Mouse (Mus musculus) hindbrain, embryonic 12.5 days (tissue): ENCODE measurements around the gene Prickle4. TPM values are rescaled to one million over a fixed set of nuclear protein-coding genes. Genes with fewer than 3 reads are reported as not detected.

Experiments
- ATAC-seq: fragments of 200-750 bp; cut with Nextera tagmentation; 2 replicates; pipeline ENCODE4 v1.8.0; 2017; ENCODE audit warnings: moderate TSS enrichment; ENCODE audit not compliant: low FRiP score
- H3K27ac ChIP-seq: fragments of 300-500 bp; sonication (generic); 2 replicates; pipeline ENCODE4 v1.5.1; 2016; ENCODE audit warnings: mild to moderate bottlenecking
- H3K27me3 ChIP-seq: fragments of 300-500 bp; sonication (generic); 2 replicates; pipeline ENCODE4 v1.6.1; 2016; ENCODE audit warnings: mild to moderate bottlenecking
- H3K36me3 ChIP-seq: fragments of 300-500 bp; sonication (generic); 2 replicates; pipeline ENCODE4 v1.6.1; 2016; ENCODE audit warnings: mild to moderate bottlenecking
- H3K4me1 ChIP-seq: fragments of 300-500 bp; sonication (generic); 2 replicates; pipeline ENCODE4 v1.6.1; 2016
- H3K4me2 ChIP-seq: fragments of 300-500 bp; sonication (generic); replicated peaks from 2 replicates; pipeline ENCODE4 v1.6.1; 2016; ENCODE audit warnings: mild to moderate bottlenecking
- H3K4me3 ChIP-seq: fragments of 300-500 bp; sonication (generic); 2 replicates; pipeline ENCODE4 v1.5.1; 2016; ENCODE audit warnings: mild to moderate bottlenecking
- H3K9ac ChIP-seq: fragments of 300-500 bp; sonication (generic); 2 replicates; pipeline ENCODE4 v1.6.1; 2016; ENCODE audit warnings: mild to moderate bottlenecking, moderate library complexity
- H3K9me3 ChIP-seq: fragments of 300-500 bp; sonication (generic); replicated peaks from 2 replicates; pipeline ENCODE4 v1.6.1; 2016; ENCODE audit warnings: mild to moderate bottlenecking
- WGBS: fragments of 180-500 bp; shearing (Covaris S2); methylation state at CpG from one replicate; pipeline ENCODE4 v1.1.7; 2016; 5-methylcytosine and 5-hydroxymethylcytosine counted together
- polyA plus RNA-seq: library from polyadenylated mRNA; unstranded; fragments of >200 nt; fragmentation: Nextera tagmentation; extraction: Ambion mirVana; gene quantifications from 2 replicates; pipeline ENCODE4 v1.2.1, GENCODE M21; 2016

The Prickle4 gene
- polyA plus RNA-seq, 1 experiment from 2014 or later: 0.63 TPM

DNA sequence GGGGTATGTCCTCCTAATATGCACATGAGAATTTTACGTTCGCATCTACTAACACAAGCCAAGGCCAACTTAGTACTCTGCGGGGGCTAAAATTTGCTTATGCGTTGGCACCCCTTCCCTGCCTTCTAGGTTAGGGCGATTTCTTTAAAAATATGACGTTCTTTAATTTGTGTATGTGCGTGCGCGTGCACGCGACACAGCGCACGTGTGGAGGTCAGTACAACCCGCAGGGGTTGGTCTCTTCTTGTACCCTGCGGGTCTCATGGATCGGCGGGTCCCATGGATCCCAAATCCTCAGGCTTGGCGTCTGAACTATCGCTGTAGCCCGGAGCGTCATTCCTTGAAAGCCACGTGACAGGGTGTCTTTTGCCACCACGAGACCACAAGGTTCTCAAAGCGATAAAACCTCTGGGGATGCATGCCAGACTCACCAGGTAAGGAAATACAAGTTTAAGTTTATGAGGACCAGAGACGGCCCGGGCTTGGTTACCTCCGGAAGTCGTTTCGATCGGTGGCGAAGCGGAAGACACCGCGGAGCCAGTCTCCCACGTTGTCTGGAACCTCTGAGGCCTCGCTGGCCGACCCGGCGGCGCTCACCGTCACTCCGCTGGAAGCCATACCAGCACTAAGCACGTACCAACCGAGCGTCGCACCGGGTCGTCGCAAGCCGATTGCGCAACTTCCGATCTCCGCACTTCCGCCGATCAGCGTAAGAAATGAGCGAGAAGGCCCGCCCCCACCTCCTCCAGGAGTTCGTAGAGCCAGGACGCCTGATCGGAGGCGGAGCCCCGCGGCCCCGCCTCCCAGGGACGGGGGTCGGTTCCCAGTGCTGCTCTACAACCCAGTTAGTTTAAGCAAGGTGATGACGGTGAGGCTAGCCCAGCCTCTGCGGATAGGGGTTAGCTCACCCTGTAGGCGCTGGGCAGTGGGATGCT is 6.9 kb downstream of the Prickle4 start:
- 1% methylated on average over 70 of the region's 70 CpGs for WGBS
- H3K9me3 ChIP-seq: no peaks in the 10 kb centered on the region
- H3K9ac ChIP-seq: peak overlapping the region; percentile 88
- 0 out of 2 replicates have a peak, but pooled peaks cover 4% of the 10 kb centered on the region for H3K27me3 ChIP-seq
- H3K4me2 ChIP-seq: peak overlapping the region; percentile 96
- H3K27ac ChIP-seq: peak overlapping the region; percentile 87
- peaks cover 18% of the 10 kb centered on the region for H3K4me1 ChIP-seq
- peaks cover 36% of the 10 kb centered on the region for H3K36me3 ChIP-seq
- ATAC-seq: peak; percentile 91
- peak overlapping the region; percentile 73 for H3K4me3 ChIP-seq

DNA sequence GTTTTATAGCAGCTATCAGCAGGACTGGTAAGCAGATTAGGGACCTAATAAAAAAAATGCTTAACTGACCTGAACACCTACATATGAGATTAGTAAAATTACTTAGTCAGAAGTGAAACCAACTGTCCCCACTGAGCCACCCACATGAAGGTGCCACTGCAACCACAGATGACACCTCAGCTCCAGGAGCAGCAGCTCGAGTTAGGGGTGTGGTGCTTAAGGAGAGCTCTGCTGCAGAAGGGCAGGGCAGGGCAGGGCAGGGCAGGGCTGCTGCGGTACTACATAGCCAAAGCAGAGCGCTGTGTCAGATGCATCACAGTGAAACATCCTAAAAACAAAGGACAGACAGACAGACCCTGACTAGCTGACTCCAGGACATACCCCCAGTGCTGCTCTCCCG is 11.7 kb downstream of the Prickle4 start:
- H3K27ac ChIP-seq: no peak overlapping the region
- H3K9ac ChIP-seq: no peak overlapping the region
- H3K4me1 ChIP-seq: peaks cover 12% of the 10 kb centered on the region
- no peak overlapping the region for H3K4me3 ChIP-seq
- no peaks in the 10 kb centered on the region for H3K27me3 ChIP-seq
- no peak for ATAC-seq
- no peak overlapping the region for H3K4me2 ChIP-seq
- WGBS: 79% methylated on average over 4 of the region's 4 CpGs
- H3K9me3 ChIP-seq: no peaks in the 10 kb centered on the region
- H3K36me3 ChIP-seq: peaks cover 79% of the 10 kb centered on the region

- WGBS: 89% methylated on average over 5 of the region's 5 CpGs
- ATAC-seq: no peak
- no peak overlapping the region for H3K4me2 ChIP-seq
These were observed 15.8 kb downstream of the Prickle4 start for GRCm38 (mm10) chr17:47678702-47679101.

GRCm38 (mm10) chr17:47678238-47678637 is 16.3 kb downstream of the Prickle4 start:
- Histone ChIP-seq H3K4me1 (peaks cover 4% of the 10 kb centered on the region; the same call in 1 of the 2 replicates), H3K9me3 (no peaks in the 10 kb centered on the region), H3K4me3 (no peak overlapping the region), H3K9ac (no peak overlapping the region), H3K4me2 (no peak overlapping the region), H3K36me3 (peaks cover 63% of the 10 kb centered on the region), H3K27ac (no peak overlapping the region), H3K27me3 (peaks cover 4% of the 10 kb centered on the region; the same call in 1 of the 2 replicates)
- 91% methylated on average over 5 of the region's 5 CpGs for WGBS
- ATAC-seq: no peak

More at GRCm38 (mm10) chr17:47678702-47679101, 15.8 kb downstream of the Prickle4 start:
- H3K4me3 ChIP-seq: no peak overlapping the region
- no peaks in the 10 kb centered on the region for H3K27me3 ChIP-seq
- no peaks in the 10 kb centered on the region for H3K4me1 ChIP-seq
- H3K9me3 ChIP-seq: no peaks in the 10 kb centered on the region
- no peak overlapping the region for H3K27ac ChIP-seq
- peaks cover 68% of the 10 kb centered on the region for H3K36me3 ChIP-seq
- H3K9ac ChIP-seq: no peak overlapping the region

DNA sequence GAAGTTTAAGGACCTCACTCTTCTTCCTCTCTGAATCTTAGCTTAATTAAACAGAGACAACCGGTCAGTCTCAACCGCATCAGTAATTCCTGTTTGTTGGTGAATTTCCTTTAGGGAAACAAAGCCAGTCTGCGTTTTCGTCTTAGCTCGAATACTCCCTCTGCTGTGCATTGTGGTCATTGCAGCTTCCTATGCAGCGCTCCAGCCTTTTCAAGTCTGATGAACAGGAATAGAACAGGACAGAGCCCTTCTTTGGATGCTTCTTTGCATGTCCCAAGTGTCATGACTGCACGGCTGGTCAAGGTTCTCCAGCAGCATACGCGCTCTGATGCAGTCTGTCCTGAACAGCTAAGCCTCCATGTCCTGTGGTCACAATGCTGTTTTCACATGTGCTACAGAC is 18.0 kb downstream of the Prickle4 start:
- ATAC-seq: no peak
- peaks cover 18% of the 10 kb centered on the region for H3K27me3 ChIP-seq
- no peaks in the 10 kb centered on the region for H3K9me3 ChIP-seq
- H3K36me3 ChIP-seq: peaks cover 47% of the 10 kb centered on the region
- no peak overlapping the region for H3K9ac ChIP-seq
- no peak overlapping the region for H3K4me3 ChIP-seq
- peak overlapping the region; percentile 48; the same call in 1 of the 2 replicates for H3K27ac ChIP-seq
- 20% methylated on average over 9 of the region's 9 CpGs for WGBS
- peaks cover 18% of the 10 kb centered on the region for H3K4me1 ChIP-seq
- H3K4me2 ChIP-seq: no peak overlapping the region

DNA sequence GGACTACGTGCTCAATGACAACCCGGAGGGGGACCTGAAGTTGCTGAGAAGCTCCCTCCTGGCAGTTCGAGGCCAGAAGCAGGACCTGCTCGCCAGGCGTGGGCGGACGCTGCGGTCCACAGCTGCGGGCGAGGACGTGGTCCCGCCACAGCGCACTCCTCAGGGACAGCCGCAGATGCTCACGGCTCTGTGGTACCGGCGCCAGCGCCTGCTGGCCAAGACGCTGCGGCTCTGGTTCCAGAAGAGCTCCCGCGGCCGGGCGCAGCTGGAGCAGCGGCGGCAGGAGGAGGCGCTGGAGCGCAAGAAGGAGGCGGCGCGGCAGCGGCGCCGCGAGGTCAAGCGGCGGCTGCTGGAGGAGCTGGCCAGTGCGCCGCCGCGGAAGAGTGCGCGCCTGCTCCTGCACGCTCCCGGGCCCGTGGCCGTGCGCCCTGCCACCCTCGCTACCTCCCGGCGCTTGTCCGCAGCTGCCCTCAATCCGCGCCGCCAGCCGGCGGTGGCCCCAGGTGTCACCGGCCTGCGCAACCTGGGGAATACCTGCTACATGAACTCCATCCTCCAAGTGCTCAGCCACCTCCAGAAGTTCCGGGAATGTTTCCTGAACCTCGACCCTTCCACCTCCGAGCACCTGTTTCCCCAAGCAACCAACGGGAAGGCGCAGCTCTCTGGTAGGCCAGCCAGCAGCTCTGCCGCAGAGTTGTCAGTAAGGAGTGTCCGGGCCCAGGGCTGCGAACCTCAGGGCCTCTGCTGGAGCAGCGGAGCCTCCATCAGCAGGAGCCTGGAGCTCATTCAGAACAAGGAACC is 22.0 kb downstream of the Prickle4 start:
- peak overlapping the region; percentile 58 for H3K9ac ChIP-seq
- 0 out of 2 replicates have a peak overlapping the region, but pooled peaks have one; percentile 32 for H3K27ac ChIP-seq
- H3K36me3 ChIP-seq: peaks cover 15% of the 10 kb centered on the region
- ATAC-seq: peak; percentile 73
- H3K4me2 ChIP-seq: peak overlapping the region; percentile 72
- H3K9me3 ChIP-seq: no peaks in the 10 kb centered on the region
- H3K4me3 ChIP-seq: peak overlapping the region; percentile 36
- peaks cover 18% of the 10 kb centered on the region for H3K4me1 ChIP-seq
- H3K27me3 ChIP-seq: peaks cover 27% of the 10 kb centered on the region
- WGBS: 4% methylated on average over 64 of the region's 68 CpGs

DNA sequence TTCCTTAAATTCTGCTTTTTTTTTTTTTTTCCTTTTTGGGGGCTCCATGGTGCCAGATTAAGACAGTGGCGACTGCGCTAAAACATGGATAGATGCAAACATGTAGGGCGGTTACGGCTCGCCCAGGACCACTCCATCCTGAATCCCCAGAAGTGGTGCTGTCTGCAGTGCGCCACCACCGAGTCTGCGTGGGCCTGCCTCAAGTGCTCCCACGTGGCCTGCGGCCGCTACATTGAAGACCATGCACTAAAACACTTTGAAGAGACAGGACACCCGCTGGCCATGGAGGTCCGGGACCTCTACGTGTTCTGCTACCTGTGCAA is 22.6 kb downstream of the Prickle4 start:
- ATAC-seq: peak; percentile 38
- H3K27me3 ChIP-seq: peaks cover 27% of the 10 kb centered on the region
- H3K9me3 ChIP-seq: no peaks in the 10 kb centered on the region
- WGBS: 7% methylated on average over 14 of the region's 14 CpGs
- peaks cover 18% of the 10 kb centered on the region for H3K4me1 ChIP-seq
- peak overlapping the region; percentile 58 for H3K9ac ChIP-seq
- peaks cover 15% of the 10 kb centered on the region for H3K36me3 ChIP-seq
- H3K4me3 ChIP-seq: peak overlapping the region; percentile 36
- H3K27ac ChIP-seq: no peak overlapping the region
- H3K4me2 ChIP-seq: peak overlapping the region; percentile 72

- Histone ChIP-seq H3K4me1 (peaks cover 18% of the 10 kb centered on the region), H3K27me3 (peaks cover 27% of the 10 kb centered on the region), H3K9ac (no peak overlapping the region), H3K36me3 (no peaks in the 10 kb centered on the region), H3K27ac (no peak overlapping the region), H3K4me3 (no peak overlapping the region), H3K9me3 (no peaks in the 10 kb centered on the region), H3K4me2 (no peak overlapping the region)
- 67% methylated on average over 4 of the region's 4 CpGs for WGBS
- no peak for ATAC-seq
These were observed 25.4 kb downstream of the Prickle4 start for GRCm38 (mm10) chr17:47669166-47669565.

GRCm38 (mm10) chr17:47664474-47664873 is 30.1 kb downstream of the Prickle4 start:
- H3K27ac ChIP-seq: no peak overlapping the region
- H3K4me3 ChIP-seq: no peak overlapping the region
- no peak overlapping the region for H3K9ac ChIP-seq

GRCm38 (mm10) chr17:47663009-47663713 is 31.4 kb downstream of the Prickle4 start:
- Histone ChIP-seq H3K27ac (peak overlapping the region; percentile 26; the same call in 1 of the 2 replicates), H3K36me3 (peaks cover 7% of the 10 kb centered on the region), H3K4me1 (peaks cover 6% of the 10 kb centered on the region; the same call in 1 of the 2 replicates), H3K4me3 (no peak overlapping the region), H3K27me3 (no peaks in the 10 kb centered on the region), H3K9ac (no peak overlapping the region), H3K9me3 (no peaks in the 10 kb centered on the region), H3K4me2 (no peak overlapping the region)
- WGBS: 30% methylated on average over 9 of the region's 9 CpGs
- peak; percentile 40; the same call in 1 of the 2 replicates for ATAC-seq

More at GRCm38 (mm10) chr17:47664474-47664873, 30.1 kb downstream of the Prickle4 start:
- no peak overlapping the region for H3K4me2 ChIP-seq
- 83% methylated on average over 7 of the region's 7 CpGs for WGBS
- H3K4me1 ChIP-seq: peaks cover 6% of the 10 kb centered on the region; the same call in 1 of the 2 replicates
- no peak for ATAC-seq
- H3K9me3 ChIP-seq: no peaks in the 10 kb centered on the region
- peaks cover 5% of the 10 kb centered on the region for H3K36me3 ChIP-seq
- no peaks in the 10 kb centered on the region for H3K27me3 ChIP-seq

DNA sequence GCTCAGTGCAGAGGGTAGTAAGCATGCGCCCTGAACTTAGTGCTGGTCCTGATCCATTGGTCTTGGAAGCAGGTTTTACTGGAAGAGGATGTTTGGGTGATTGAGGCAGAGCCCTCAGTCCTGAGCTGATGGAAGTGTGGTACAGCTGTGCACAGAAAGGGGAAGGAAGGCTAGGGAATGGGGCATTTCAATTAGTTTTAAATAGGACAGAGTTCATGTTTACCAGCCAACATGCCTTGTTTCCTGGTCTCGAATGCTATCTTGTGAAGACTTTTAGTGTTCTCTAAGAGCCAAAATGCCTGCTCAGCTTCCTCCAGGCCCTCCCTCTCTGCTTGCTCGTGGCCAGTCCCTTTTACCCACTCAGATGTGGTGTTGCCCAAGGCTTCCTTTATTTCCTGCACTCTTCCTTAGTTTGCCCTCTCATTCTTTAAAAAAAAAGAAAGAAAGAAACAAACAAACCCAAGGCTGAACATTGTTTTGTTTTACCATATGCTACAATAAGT is 35.7 kb downstream of the Prickle4 start:
- WGBS: 89% methylated on average over 3 of the region's 3 CpGs

More for the DNA sequence above, 35.7 kb downstream of the Prickle4 start:
- Histone ChIP-seq H3K4me2 (no peak overlapping the region), H3K9me3 (no peaks in the 10 kb centered on the region), H3K27me3 (no peaks in the 10 kb centered on the region), H3K4me3 (no peak overlapping the region), H3K4me1 (peaks cover 6% of the 10 kb centered on the region; the same call in 1 of the 2 replicates), H3K9ac (no peak overlapping the region), H3K36me3 (peaks cover 13% of the 10 kb centered on the region), H3K27ac (no peak overlapping the region)
- ATAC-seq: no peak
